Mouse (Mus musculus) neural tube, embryonic 13.5 days (tissue): Measurements from ENCODE around the gene Lrp8. TPM values are rescaled to one million over a fixed set of nuclear protein-coding genes. Genes with fewer than 3 reads are reported as not detected.

ENCODE experiments used
- ATAC-seq: fragments of 200-750 bp; cut with Nextera tagmentation; 2 replicates; pipeline ENCODE4 v1.8.0; 2017; ENCODE audit warnings: low read depth, mild to moderate bottlenecking, moderate TSS enrichment, moderate library complexity
- H3K27ac ChIP-seq: fragments of 300-500 bp; sonication (generic); replicated peaks from 2 replicates; pipeline ENCODE4 v1.5.1; 2015; ENCODE audit warnings: moderate library complexity, mild to moderate bottlenecking, inconsistent platforms
- H3K27me3 ChIP-seq: fragments of 300-500 bp; sonication (generic); 2 replicates; pipeline ENCODE4 v1.6.1; 2015; ENCODE audit warnings: mild to moderate bottlenecking, inconsistent platforms
- H3K36me3 ChIP-seq: fragments of 300-500 bp; sonication (generic); 2 replicates; pipeline ENCODE4 v1.6.1; 2015; ENCODE audit warnings: mild to moderate bottlenecking, inconsistent platforms
- H3K4me1 ChIP-seq: fragments of 300-500 bp; sonication (generic); replicated peaks from 2 replicates; pipeline ENCODE4 v1.6.1; 2015; ENCODE audit warnings: inconsistent platforms
- H3K4me2 ChIP-seq: fragments of 300-500 bp; sonication (generic); 2 replicates; pipeline ENCODE4 v1.6.1; 2015; ENCODE audit warnings: inconsistent platforms, mild to moderate bottlenecking, moderate library complexity
- H3K4me3 ChIP-seq: fragments of 300-500 bp; sonication (generic); 2 replicates; pipeline ENCODE4 v1.5.1; 2015; ENCODE audit warnings: mild to moderate bottlenecking, inconsistent platforms
- H3K9ac ChIP-seq: fragments of 300-500 bp; sonication (generic); 2 replicates; pipeline ENCODE4 v1.6.1; 2015; ENCODE audit warnings: moderate library complexity, mild to moderate bottlenecking, inconsistent platforms
- H3K9me3 ChIP-seq: fragments of 300-500 bp; sonication (generic); 2 replicates; pipeline ENCODE4 v1.6.1; 2016; ENCODE audit warnings: inconsistent platforms
- WGBS: fragments of 180-500 bp; shearing (Covaris S2); methylation state at CpG from one replicate; pipeline ENCODE4 v1.1.7; 2015; 5-methylcytosine and 5-hydroxymethylcytosine counted together
- polyA plus RNA-seq: library from polyadenylated mRNA; unstranded; fragments of >200 nt; fragmentation: Nextera tagmentation; extraction: Ambion mirVana; gene quantifications from 2 replicates; pipeline ENCODE4 v1.2.1, GENCODE M21; 2015

Gene Lrp8
- 51.2 and 54.3 TPM in 2 replicates for polyA plus RNA-seq

DNA sequence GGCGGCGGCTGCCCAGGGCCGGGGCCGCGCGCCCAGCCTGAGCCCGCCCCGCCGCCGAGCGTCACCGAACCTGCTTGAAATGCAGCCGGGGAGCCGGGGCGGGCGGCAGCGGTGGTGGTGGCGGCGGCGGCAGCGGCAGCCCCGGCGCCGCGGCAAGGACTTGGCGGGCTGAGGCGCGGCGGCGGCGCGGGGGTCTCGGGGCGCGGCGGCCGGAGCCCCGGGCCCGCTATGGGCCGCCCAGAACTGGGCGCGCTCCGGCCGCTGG is at the start of gene Lrp8:
Gene Lrp8 (plus strand): TSS at position 77 of the 265 bp plus-strand sequence.
- ATAC-seq: no peak; the same call in 1 of the 2 replicates
- Histone ChIP-seq H3K27ac (peak within 1 kb of the TSS; percentile 98), H3K4me2 (peak within 1 kb of the TSS; percentile 97), H3K4me1 (peaks cover 55% of the 10 kb centered on the region), H3K4me3 (peak within 1 kb of the TSS; percentile 88), H3K27me3 (no peaks in the 10 kb centered on the region), H3K36me3 (peaks cover 14% of the 10 kb centered on the region; the same call in 1 of the 2 replicates), H3K9ac (peak within 1 kb of the TSS; percentile 98), H3K9me3 (no peaks in the 10 kb centered on the region)
- 0% methylated on average over 23 of the region's 44 CpGs for WGBS

DNA sequence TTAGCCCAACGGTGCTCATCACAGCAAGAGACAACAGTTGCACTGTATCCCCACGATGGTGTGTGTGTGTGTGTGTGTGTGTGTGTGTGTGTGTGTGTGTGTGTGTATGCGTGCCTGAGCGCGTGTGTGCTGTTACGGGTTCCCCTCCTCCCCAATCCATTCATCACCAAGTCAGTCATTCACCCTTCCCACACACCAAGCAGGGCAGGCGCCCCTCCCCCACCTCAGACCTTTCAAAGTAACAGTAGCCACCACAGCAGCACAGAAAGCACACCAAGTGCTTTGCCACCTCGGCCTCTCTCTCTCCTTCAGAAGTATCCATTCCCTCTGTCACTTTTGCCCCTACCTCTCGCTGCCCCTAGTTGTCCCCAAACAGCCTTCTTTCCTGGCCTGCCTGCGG is 45.8 kb upstream of the Lrp8 start:
- Histone ChIP-seq H3K27me3 (peaks cover 22% of the 10 kb centered on the region), H3K9ac (no peak overlapping the region), H3K36me3 (no peaks in the 10 kb centered on the region), H3K4me3 (no peak overlapping the region), H3K4me1 (peaks cover 31% of the 10 kb centered on the region), H3K4me2 (no peak overlapping the region), H3K9me3 (no peaks in the 10 kb centered on the region), H3K27ac (no peak overlapping the region; the same call in 1 of the 2 replicates)
- 18% methylated on average over 6 of the region's 10 CpGs for WGBS
- peak; percentile 33; the same call in 1 of the 2 replicates for ATAC-seq

DNA sequence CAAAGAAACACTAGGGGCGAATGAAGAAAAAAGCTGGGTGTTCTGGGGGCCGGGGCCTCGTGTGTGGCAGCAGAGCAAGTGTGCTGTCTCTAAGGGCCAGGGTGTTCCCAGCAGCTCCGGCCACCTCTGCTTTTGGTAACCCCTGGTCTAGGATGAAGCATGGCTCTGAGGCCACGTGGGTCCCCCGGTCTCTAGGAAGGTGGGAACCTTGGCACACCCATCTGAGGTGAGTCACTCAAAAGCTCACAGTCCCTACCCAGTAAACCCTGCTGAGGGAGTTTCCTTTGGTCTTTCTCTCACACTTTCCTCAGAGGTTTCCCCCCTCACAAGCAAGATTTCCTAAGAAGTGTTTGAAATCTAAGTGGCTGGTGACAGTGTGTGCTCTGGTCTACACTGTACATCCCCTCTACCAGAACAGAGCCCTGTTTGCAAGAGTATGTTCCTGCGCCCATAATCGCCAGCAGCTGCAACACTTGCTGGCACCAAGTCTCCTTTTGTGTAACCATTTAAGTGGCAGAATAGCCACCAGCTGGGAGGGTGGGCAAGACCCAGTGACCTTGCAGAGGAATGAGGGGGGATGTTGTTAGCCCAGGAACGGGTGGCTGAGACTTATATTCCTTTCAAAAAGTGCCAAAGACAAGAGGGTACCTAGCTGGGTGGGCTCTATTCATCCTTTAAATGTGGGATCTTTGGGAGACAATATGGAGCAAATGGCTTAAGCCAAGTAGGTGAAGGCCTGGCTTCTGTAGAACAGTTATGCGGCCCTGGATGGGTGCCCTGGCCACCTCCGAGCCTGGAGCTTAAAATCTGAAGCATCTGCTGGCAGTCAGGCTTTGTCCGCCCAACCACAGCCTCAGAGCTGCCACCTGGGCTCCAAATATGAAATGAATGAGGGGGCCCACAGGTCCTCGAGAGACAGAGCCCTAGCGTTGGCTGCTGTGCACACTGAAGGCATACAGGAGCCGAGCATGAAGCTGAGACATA is 44.3 kb upstream of the Lrp8 start:
- H3K36me3 ChIP-seq: no peaks in the 10 kb centered on the region
- no peak overlapping the region for H3K27ac ChIP-seq
- no peak overlapping the region for H3K9ac ChIP-seq
- no peak overlapping the region for H3K4me2 ChIP-seq
- H3K9me3 ChIP-seq: no peaks in the 10 kb centered on the region
- H3K4me1 ChIP-seq: peaks cover 31% of the 10 kb centered on the region
- WGBS: 57% methylated on average over 15 of the region's 15 CpGs
- H3K4me3 ChIP-seq: no peak overlapping the region
- peaks cover 25% of the 10 kb centered on the region for H3K27me3 ChIP-seq
- no peak for ATAC-seq

DNA sequence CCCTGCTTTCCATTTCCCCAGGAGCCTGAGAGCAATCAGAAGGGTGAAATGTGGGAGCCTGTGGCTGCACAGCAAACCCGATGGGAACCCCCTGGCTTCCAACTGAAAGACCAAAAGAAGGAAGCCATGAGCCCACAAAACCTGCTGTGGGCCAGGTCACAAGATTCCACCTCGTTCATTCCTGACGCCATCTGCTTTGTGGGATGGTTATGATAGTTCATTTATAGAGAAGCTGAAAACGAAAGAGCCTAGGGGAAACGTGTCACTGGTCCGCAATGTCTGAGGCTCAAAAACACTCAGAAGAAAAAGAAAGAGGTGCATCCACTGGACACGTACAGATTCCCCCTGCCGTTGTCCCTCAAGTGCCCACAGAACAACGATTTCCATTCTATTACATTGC is 43.1 kb upstream of the Lrp8 start:
- Histone ChIP-seq H3K27me3 (peaks cover 19% of the 10 kb centered on the region; the same call in 1 of the 2 replicates), H3K4me1 (peaks cover 31% of the 10 kb centered on the region), H3K9ac (no peak overlapping the region), H3K27ac (no peak overlapping the region), H3K36me3 (no peaks in the 10 kb centered on the region), H3K4me2 (no peak overlapping the region), H3K9me3 (no peaks in the 10 kb centered on the region), H3K4me3 (no peak overlapping the region)
- WGBS: 78% methylated on average over 9 of the region's 9 CpGs
- ATAC-seq: no peak

DNA sequence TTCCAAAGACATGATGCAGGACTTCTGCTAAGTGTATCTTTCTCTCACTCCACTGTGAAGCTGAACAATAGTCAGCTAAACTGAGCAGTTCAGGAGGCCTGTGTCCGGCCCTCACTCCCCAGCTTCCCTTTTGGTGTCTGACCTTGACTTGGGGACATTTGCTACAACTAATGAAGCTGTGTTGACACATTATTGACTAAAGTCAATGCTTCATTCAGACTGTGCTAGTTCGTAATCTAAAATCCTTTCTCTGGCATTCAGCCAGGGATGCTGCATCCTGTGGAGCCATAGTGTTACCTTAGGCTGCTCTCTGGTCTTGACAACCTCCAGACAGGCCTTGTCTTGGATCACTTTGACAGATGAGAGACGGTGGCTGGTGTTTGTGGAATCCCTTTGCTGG is 39.1 kb upstream of the Lrp8 start:
- peaks cover 17% of the 10 kb centered on the region; the same call in 1 of the 2 replicates for H3K27me3 ChIP-seq
- no peak overlapping the region for H3K4me3 ChIP-seq
- 71% methylated on average over 3 of the region's 3 CpGs for WGBS
- H3K27ac ChIP-seq: no peak overlapping the region
- no peak overlapping the region for H3K9ac ChIP-seq
- H3K9me3 ChIP-seq: no peaks in the 10 kb centered on the region
- peaks cover 23% of the 10 kb centered on the region for H3K4me1 ChIP-seq
- ATAC-seq: no peak
- no peak overlapping the region for H3K4me2 ChIP-seq
- no peaks in the 10 kb centered on the region for H3K36me3 ChIP-seq

DNA sequence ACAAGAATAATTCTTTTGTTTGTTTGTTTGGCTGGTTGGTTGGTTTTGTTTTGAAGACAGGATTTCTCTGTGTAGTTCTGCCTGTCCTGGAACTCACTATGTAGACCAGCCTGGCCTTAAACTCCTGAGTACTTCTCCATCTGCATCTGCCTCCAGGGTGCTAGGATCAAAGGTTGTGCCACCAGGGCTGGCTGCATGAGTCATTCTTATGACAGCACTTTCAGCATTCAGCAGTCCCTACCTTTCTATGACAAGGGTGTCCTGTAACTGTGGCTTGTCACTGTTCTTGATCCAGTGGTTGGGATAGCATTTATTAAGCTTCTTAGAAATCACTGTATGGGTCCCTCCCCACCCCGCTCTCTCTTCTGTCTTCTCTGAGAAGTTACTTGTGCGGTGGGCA is 38.5 kb upstream of the Lrp8 start:
- Histone ChIP-seq H3K36me3 (no peaks in the 10 kb centered on the region), H3K4me2 (no peak overlapping the region), H3K4me3 (no peak overlapping the region), H3K9me3 (no peaks in the 10 kb centered on the region), H3K27me3 (peaks cover 15% of the 10 kb centered on the region; the same call in 1 of the 2 replicates), H3K9ac (no peak overlapping the region), H3K27ac (no peak overlapping the region), H3K4me1 (peaks cover 18% of the 10 kb centered on the region)
- WGBS: 98% methylated on average over 2 of the region's 2 CpGs
- no peak for ATAC-seq

DNA sequence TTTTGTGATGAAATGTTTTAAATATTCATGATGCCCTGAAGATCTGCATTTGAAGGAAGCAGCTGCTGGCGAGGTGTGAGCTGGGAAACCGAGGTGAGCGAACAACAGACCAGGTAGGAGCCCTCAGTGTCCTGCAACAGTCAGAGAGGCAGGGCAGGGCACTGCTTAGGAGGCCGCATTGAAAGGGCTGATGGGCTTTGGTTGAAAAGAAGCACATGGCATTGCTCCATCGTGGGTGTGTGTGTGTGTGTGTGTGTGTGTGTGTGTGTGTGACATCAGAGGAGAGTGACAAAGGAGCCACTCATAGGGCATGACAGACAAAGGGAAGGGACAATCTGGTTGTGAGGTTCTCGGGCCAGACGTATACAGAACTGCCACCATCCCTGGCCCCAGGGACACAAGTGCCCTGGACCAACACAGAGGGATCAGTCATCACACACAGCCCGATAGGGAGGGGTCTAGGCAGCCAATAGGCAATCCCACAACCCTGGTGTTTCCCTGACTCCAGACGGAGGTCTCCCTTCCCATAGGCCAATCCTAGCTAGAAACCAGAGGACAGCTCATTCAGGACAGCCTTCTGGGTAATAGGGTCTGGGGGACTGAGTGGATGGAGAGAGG is 36.8 kb upstream of the Lrp8 start:
- Histone ChIP-seq H3K9me3 (no peaks in the 10 kb centered on the region), H3K36me3 (no peaks in the 10 kb centered on the region), H3K9ac (no peak overlapping the region), H3K4me3 (no peak overlapping the region), H3K4me2 (no peak overlapping the region), H3K27me3 (peaks cover 13% of the 10 kb centered on the region; the same call in 1 of the 2 replicates), H3K27ac (no peak overlapping the region), H3K4me1 (peaks cover 18% of the 10 kb centered on the region)
- WGBS: 44% methylated on average over 9 of the region's 9 CpGs
- 0 out of 2 replicates have a peak, but pooled peaks have one; percentile 32 for ATAC-seq

DNA sequence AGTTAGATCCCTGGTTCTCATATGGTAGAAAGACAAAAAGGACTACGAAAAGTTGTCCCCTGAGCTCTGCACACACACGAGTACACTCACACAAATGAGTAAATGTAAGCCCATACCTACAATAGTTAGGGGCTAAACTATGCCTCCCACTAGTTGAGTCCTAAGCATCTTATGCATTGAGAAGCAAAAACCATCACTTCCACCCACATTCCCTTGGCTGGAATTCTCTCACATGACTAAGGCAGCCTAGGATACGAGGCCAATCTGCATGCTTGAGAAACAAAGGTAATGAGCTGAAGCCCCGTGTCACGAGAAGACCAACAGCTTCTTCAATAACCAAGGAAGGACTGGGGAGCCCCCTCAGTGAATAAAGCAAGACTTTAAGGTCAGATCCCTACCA is 35.9 kb upstream of the Lrp8 start:
- H3K9ac ChIP-seq: no peak overlapping the region
- 22% methylated on average over 5 of the region's 5 CpGs for WGBS
- peaks cover 18% of the 10 kb centered on the region for H3K4me1 ChIP-seq
- H3K27me3 ChIP-seq: peaks cover 8% of the 10 kb centered on the region; the same call in 1 of the 2 replicates
- no peak overlapping the region for H3K4me2 ChIP-seq
- no peak for ATAC-seq
- no peaks in the 10 kb centered on the region for H3K9me3 ChIP-seq
- no peak overlapping the region for H3K27ac ChIP-seq
- H3K4me3 ChIP-seq: no peak overlapping the region
- no peaks in the 10 kb centered on the region for H3K36me3 ChIP-seq

DNA sequence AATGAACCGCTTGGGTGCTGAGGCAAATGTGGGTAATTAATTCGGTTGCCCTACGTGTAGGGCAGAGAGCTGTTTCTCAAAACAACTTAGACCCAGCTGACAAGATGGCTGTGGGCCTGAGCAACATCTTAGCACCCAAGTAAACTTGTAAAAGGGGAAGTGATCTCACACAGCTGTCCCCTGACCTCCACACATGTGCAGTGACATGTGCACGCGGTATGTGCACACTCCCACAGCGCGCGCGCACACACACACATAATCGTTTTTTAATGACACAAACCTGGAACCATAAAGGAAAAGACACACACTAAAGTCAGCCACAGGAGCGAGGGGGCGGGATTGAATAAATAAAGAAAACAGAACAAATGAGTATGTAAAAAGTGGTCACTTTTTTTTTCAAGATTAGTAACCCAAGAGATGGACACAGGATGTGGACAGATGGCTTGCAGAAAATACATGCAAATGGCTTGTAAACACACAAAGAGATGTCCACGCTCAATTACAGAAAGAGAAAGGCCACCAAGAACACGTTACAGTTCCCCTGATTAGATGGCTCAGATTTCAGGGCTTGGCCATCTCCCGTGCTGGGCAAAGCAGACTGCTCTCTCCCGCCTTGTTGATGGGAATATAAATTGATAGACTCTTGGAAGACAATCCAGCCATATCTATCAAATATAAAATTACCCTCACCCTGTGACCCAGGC is 29.8 kb upstream of the Lrp8 start:
- Histone ChIP-seq H3K36me3 (no peaks in the 10 kb centered on the region), H3K4me1 (peaks cover 36% of the 10 kb centered on the region), H3K9me3 (no peaks in the 10 kb centered on the region), H3K4me3 (no peak overlapping the region), H3K27ac (no peak overlapping the region), H3K9ac (no peak overlapping the region), H3K27me3 (peaks cover 3% of the 10 kb centered on the region; the same call in 1 of the 2 replicates), H3K4me2 (no peak overlapping the region)
- whole genome bisulfite sequencing: 55% methylated on average over 16 of the region's 16 CpGs
- no peak for ATAC-seq

DNA sequence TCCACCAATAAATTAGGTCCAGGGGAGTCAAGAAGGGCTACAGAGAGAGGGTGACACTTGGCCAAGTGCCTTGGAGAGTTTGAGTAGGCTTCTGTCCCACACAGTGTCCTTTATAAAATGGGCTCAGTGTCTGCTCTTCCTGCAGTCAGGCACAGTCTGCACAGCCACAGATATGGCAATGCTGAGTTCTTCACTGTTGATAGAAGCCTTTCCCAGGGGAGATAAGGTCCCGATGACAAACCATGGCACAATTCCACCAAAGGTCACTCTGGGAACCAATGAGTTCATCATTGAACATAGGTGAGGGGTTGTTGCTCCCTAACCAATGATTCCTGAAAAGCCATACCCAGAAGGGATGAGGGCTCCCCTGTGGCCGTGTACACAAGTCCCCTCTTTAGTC is 27.2 kb upstream of the Lrp8 start:
- Histone ChIP-seq H3K27me3 (no peaks in the 10 kb centered on the region), H3K9ac (no peak overlapping the region), H3K4me2 (no peak overlapping the region), H3K9me3 (no peaks in the 10 kb centered on the region), H3K36me3 (no peaks in the 10 kb centered on the region), H3K4me1 (peaks cover 37% of the 10 kb centered on the region), H3K27ac (0 out of 2 replicates have a peak overlapping the region, but pooled peaks have one; percentile 72), H3K4me3 (no peak overlapping the region)
- WGBS: 75% methylated on average over 2 of the region's 2 CpGs
- no peak for ATAC-seq

DNA sequence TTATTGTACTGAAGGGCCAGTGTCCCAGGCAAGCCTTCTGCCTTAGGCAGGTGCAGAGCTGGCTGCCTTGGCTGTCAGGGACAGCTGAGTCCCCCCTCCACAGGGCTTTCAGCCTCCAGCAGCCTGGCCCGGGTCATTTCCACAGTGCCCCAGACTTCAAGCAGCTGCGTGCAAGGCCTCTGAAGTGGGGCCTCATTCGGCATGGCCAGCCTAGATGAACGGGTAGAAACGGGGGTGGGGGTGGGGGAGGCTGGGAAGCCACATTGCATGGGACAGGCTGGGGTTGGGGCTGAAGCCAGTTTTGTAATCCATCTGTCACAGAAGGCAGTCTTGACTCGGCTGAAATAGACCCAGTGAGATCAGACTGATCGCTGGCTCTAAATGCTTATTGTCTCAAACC is 26.4 kb upstream of the Lrp8 start:
- Histone ChIP-seq H3K4me3 (no peak overlapping the region), H3K9ac (no peak overlapping the region), H3K27me3 (no peaks in the 10 kb centered on the region), H3K4me2 (no peak overlapping the region), H3K4me1 (peaks cover 45% of the 10 kb centered on the region), H3K36me3 (no peaks in the 10 kb centered on the region), H3K9me3 (no peaks in the 10 kb centered on the region), H3K27ac (peak overlapping the region; percentile 72)
- ATAC-seq: peak; percentile 49
- 10% methylated on average over 7 of the region's 7 CpGs for WGBS
